Mouse (Mus musculus) natural killer cell, adult 2 months (primary cell): ENCODE data around the gene Shkbp1.
A peak's percentile ranks its signal among the peaks of the same experiment; 100 is the strongest.

Experiments used
- DNase-seq, 2 experiments: peaks; one replicate each; pipeline ENCODE4 v3.0.0; 2022; ENCODE audit warnings: low spot score in 2 of 2

Gene Shkbp1

DNA sequence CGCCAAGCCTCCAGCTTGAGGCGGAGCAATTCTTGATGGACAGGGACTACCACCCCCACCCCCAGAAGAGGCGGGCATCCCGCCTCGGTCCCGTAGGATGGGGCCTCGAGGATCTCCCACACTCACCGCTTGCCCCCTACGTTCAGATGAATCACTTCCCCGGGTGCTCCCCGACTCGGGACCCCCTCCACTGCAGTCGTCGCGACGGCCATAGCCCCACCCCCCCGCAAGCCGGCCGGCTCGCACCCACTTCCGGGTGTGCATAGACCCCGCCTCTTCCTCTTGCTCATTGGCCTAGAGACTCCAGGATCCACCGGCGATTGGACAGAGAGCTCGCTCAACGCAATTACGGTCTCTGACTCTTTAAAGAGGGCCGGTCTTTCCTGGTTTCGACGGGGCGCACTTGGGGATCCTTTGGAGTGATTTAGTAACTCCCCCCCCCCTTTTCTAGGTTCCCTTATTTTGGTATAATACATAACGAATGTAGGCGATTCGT, at the start of gene Shkbp1:
Gene Shkbp1 (minus strand): TSS at position 275 of the 496 bp plus-strand sequence.
- DNase-seq: peak; percentile 82 to 86

DNA sequence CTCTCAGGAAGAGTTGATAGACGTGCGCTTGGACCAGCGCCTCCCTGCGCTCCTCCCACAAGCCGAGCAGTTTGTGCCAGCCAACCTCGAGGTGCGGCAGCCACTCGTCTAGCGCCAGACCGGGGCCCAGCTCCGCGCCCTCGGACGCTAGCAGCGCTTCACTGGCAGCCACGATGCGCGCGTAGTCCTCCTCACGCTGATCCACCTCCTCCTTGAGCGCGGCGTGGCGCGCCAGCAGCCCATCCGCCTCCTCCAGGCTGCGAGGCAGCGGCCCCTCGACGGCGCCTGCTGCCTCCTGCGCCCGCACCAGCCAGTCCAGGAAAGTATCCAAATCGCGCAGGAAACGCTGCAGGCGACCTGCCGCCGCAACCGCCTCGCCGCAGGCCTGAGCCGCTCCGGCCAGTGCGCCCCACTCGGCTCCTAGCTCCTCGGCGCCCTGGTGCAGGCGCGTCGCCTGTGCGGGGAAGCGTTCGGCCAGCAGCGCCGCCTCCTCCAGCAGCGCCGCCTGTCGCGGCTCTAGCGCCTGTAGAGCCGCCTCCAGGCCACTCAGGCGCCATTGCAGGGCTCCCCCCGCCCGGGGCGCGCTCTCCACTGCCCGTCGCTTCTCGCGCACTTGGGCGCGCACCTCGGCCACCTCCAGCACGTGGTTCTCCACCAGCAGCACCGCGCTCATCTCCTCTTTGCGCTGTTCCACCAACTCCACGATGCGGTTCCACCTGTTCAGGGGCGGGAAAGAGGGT, 48.6 kb upstream of the Shkbp1 start:
- DNase-seq: no peak

DNA sequence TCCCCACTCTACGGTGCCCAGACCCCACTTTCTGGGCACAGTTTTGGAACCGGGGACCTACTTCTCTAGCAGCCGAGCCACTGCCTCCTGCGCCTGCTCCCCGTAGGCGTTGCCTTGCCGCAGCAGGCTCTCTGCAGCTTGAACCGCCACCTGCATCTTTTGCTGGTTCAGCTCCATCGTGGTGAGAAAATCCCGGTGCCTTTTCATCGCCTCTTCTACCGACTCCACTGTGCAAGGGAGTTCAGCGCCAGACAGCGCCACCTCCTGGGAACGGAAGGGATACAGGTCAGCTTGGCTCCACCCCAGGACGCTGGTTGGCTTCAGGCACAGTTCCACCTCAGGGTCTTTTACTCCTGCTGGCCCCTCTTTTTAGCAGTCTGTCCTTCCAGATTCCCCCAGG, 46.9 kb upstream of the Shkbp1 start:
- peak; percentile 19 to 54 for DNase-seq

DNA sequence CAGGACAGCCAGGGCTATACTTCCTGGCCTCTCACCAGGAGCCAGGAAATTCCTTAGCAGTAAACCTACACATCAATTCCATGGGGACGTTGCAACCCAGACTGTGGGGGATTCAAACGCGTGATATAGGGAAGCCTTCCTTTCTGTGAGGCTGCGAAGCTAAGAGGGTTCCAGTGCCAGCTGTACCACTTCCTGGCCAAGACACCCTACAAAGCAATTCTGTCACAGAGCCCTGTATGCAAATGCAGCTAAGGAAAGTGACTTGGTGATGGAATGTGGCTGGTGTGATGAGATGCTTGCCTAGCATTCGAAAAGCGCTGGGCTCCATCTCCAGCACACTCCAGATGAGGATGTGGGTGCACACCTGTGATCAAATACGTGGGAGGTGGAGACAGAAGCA, 44.7 kb upstream of the Shkbp1 start:
- DNase-seq: no peak

DNA sequence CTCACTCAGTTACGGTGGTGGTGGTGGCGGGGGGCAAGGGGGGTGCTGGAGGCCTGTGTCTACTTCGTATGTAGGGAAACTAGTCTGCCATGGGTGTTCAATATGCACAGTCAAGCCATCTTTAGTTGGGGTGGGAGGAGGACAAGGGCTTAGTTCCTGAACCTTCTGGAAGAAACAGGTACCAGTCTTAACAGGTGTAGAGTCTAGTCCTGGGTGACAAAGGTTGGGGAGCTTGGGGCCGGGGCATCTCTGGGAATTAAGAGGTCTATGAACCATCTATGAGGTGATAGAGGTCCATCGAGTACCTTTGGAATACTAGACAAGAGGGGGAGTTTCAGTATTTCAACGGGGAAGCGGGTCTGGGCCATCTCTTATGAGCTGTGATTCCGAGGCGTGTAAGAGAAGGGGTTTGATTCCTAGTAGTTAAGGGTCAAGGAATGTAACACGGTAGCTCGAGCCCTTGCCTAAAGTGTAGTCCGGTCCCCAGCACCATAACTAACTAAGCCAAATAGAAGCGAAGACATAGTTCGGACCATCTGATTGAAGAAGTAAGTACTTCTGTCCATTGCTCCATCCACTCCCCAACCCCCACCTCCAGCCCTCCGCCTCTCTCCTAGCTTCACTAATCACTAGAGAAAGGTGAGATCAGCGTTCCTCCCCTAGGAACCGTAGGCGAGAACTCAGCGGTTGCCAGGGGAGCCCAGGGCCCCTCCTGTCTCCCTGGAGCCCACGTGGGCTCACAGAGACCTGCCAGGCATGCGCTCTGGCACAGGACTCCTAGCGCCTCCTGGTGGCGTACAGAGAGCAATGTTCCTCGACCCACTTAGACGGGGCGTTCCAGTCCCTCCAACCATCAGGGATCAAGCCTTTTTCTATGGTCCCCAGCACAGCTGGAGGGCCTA, 41.5 kb upstream of the Shkbp1 start:
- peak; percentile 19 to 46 for DNase-seq

DNA sequence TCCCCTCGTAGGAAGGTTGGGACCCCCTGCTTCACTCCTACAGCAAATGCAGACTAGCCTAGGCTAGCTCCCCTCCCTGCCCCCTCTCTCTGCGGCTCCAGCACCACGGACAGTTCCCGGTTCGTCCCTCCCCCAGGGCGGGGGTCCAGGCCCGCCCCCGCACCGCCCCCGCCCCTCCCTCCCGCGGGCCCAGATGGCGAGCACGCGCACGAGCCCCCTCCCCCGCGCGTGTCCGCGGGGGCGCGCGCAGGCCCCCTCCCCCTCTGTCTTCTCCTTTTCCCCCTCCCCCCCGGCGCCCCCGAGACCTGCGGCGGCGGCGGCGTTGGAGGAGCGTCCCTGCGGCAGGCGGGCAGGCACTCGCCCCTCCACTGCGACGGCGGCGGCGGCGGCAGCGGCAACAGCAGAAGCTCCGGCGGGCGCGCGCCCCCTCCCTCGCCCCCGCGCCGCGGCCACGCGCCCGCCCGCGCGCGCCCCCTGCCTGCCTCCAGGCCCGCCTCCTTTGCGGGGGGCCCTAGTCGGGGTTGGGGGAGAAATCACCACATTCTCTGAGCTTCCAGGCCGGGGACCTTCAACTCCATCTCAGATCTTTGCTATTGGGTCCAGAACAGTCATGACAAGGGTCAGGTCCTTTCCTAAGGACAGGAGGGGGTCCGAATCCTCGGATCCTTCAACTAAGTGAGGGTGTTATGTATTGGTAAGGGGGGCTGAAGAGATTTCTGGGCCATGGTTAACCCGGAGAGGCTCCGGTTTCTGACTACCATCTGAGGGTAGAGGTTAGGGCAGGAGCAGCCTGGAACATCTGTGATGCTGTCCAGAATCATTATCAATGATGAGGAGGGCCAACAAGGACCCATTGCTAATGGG, 40.6 kb upstream of the Shkbp1 start:
- no peak for DNase-seq

DNA sequence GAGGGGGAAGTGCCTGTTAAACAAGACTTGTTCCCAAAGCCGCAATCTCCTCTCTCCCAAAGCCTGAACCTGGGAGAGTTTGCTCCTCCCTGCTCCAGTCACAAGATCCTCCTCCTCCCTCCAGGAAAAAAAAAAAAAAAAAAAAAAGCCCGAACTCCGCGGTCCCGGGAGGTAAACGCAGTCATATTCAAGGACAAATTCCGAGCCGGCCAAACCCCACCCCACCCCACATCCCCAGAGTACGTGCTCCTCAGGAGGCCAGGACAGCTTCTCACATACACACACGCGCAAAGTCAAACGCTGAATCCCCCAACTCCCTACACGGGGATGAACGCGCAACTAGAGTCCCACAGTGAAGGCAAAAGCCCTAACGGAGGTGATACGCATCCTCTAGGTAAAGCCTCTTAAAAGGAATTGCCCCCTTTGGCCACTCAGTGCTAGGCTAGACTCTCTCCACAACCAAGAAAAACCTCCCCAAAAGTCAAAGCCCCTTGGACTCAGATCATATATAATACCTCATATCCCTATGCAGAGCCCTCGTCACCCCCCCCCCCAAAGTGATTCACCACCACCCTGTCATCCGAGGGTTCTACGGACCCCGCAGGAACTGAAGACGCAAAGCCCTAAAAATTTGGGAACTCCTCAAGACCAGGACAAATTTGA, 39.8 kb upstream of the Shkbp1 start:
- DNase-seq: no peak

DNA sequence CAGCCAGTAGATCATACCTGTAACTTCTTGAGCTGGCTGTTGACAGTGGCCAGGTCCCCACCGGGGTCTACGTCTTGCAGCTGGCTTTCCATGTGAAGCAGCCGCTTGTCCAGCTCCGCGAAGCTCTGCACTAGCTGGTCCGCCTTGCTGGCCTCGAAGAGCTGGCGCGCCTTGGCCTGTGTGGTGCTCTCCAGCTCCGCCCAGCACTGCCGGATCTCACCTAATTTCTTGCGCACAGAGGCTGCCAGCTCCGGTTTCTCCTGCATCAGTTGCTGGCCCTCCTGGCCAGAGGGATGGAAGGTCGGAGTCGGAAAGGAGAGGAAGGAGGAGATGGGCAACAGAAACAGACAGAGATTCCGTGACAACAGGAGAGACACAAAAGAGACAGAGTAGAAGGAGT, 35.6 kb upstream of the Shkbp1 start:
- DNase-seq: no peak

DNA sequence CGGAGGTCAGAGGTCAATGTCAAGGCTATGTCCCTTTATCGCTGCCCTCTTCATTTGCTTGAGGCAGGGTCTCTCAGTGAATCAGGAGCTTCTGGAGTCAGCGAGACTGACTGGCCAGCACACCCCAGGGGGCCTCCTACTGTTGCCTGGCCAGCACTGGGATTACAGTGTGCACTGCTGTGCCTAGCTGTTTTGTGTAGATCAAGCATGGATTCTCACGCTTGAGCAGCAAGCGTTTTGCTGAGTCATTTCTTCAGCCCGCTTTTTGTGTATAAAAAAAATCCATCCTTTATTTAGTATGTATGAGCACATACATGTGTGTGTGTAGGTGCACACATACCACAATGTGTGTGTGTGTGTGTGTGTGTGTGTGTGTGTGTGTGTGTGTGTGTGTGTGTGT, 33.4 kb upstream of the Shkbp1 start:
- no peak for DNase-seq

DNA sequence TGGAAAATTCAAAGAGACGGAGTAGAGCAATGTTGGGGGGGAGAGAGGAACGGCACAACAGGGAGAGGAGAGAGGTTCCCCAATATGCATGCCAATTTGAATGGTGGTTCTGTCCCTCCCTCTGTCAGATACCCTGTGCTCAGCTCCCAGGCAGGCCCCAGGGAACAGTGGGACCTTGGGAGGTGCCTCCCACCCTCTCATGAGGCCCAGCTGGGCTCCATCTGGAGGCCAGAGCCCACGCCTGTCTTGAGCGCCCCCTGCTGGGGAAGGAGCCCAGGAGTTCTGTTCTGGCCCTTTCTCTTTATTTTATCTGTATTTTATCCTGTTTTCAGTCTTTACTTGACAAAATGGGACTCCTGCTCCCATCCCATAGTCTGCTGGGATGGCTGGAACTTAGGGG, 28.9 kb upstream of the Shkbp1 start:
- peak; percentile 34 to 67 for DNase-seq

DNA sequence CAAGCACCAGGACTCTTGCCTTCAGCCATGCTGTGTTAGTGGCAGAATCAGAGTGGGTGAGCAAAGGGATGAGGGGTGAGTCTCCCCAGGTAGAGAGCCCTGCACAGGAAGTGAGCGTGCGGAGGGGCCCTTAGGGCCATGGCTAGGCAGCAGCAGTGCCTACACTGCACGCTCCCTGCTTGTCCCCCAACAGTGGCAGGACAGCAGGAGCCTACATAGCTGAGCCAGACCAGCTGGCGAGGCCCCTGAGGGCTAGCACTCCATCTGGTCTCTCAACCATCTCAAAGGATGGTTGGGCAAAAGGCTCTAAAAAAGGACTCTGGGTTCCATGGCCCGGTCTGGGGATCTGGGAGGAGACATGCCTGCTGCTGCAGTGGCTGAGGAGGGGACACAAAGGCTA, 28.3 kb upstream of the Shkbp1 start:
- DNase-seq: no peak

DNA sequence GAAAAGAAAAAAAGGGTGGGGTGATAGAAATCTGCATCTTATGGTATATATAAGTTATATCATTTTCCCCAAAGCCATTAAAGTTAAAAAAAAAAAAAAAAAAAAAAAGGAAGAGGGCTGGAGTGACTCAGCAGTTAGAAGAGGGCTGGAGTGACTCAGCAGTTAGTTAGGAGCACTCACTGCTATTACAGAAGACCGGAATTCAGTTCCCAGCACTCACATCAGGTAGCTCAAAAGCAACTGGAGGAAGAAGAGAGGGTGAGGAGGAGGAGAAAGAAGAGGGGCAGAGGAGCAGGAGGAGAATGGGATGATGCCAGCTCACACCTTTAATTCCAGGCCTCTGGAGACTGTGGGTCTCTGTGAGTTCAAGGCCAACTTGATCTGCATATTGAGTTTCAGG, 27.4 kb upstream of the Shkbp1 start:
- DNase-seq: no peak

DNA sequence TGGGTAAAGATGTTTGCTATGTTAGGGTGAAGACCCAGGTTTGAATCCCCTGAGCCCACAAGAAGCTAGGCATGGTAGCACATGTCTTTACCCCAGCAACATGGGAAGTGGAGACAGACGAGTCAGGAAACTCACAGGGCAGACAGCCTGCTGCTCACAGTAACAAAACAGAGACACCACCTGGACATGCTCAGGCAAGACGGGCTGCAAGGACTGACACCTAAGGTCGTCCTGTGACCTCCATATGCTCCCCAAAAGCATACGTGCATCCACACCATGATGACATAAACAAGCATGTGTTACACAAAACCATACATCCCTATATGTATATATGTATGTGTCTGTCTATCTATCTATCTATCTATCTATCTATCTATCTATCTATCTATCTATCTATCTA, 25.7 kb upstream of the Shkbp1 start:
- DNase-seq: no peak

DNA sequence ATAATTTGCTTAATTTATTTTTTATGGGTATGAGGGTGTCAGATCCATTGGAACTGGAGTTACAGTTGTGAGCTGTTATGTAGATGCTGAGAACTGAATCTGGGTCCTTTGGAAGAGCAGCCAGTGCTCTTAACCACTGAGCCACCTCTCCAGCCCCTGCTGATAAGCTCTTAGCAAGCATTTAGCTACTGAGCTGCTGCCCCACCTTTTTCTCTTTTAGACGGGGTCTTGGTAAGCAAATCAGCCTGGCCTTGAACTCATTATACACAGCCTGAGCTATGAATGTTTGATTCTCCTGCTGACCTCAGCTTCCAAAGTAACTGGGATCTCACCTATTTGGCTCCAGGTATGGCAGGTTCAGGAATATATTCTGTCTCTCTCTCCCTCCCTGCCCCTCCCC, 25.2 kb upstream of the Shkbp1 start:
- DNase-seq: no peak

DNA sequence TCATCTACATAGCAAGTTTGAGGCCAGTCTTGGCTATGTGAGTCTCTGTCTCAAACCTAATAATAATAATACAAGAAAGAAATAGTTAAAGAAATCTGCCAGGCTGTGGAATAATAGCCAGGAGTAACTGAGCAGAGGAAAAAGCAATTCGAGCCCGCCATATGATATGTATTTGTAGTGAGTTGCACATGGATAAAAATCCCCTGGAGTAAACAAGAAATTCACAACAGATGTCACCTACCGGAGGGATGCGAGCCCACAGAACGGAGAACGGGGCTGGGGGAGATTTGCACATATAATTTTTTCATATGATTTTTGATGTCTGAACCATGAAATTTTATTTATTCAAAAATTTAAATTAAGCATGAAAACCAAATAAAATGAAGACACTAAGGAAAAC, 24.0 kb upstream of the Shkbp1 start:
- DNase-seq: no peak

DNA sequence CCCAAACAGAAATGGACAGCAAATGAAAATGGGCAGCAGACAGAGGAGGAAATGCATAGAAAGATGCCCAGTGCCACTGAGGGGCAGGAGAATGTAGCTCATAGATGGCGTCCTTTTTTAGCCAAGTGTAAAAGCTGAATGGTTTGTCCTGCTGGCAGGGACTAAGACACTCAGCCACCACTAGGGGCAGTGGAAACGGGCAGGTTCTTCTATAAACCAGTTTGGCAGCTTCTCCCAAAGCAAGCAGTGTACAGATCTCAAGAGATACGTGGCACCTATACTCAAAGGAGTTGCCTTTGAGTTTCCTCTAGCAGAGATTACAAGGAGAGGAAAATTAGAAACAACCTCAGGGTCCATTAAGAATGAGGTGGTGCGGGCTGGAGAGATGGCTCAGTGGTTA, 22.6 kb upstream of the Shkbp1 start:
- no peak for DNase-seq

DNA sequence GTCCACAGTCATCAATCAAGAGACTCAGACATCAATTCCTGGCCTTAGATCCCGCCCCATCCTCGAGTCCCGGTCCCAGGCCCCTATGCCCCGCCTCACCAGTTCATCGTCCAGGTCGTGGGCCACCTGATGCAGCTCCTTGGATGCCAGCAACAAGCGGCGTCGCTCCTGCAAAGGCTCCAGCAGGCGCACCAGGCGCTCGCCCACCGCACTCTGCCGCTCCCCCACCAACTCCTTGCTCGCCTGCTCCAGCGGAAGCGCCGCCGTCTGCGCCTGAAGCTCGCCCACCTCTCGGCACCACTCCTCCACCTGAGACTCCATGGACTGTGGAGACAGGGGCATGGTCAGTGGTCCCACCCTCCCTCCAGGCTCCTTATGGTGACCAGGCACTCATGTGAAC, 19.5 kb upstream of the Shkbp1 start:
- no peak for DNase-seq

DNA sequence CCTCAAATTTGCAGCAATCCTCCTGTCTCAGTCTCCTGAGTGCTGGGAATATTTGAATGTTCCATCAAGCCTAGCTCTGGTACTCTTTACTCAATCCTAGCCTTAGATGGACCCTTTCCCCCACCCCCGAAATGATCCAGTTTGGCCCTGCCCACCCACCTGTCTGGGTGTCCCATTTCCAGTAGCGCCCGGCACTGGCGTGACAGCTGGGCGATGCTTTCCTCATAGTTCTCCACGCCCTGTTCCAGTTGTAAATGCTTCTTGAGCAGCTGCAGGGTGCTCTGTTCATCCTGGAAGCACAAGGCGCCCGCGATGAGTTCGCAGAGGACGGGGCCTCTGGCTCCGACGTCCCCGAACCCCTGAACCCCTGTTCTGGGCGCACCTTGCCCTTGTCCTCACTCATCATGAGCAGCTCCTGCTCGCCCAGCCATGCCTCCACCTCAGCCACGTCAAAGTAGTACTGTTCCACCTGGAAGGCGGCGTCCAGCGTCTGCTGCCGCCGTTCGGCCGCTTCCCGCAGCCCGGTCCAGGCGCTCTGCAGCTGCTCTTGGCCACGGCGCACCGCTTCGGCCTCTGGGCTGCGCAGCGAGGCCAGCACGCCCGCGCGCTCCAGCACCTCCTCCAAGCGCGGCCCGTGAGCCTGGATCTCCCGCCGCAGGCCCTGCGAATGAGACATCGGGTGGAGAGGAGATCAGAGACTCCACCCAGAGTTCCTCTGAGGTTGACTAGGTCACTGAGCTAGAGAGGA, 16.1 kb upstream of the Shkbp1 start:
- DNase-seq: no peak

DNA sequence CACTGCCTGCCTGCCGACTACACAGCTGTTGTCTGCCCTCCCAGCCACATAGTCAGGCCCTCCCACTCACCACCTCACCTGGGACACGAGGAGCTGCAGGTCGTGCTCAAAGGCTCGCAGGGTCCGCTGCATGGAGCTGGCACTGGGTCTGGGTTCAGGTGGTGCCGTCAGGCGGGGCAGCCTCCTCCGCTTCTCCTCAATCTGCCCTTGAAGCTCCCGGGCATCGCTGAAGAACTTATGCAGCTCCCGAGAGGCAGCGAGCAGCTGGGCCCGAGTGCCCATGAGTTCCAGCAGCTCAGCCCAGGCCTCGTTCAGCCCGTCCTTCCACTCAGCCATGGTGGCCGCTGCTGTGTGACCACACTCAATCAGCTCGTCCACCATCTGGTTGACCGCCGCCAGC, 13.3 kb upstream of the Shkbp1 start:
- no peak for DNase-seq

DNA sequence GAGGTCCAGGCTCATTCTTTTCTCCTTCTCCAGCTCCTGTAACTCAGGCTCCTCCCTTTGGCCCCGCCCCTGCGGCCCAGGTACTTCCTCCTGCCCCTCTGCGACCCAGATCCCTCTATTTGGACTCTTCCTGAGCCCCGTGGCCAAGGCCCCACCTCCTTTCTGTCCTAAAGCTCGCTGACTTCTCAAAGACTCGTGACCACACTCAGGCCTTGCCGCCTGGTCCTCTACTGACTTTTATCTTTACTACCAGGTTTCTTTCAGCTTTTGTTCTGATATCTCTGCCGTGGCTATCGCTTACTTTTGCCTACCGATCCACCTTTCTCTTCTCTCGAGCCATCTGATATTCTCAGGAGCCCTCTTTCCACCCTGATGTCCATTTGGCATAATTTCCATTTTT, 12.2 kb upstream of the Shkbp1 start:
- no peak for DNase-seq
